Mouse (Mus musculus): ENCODE results near the gene Tmod1. TPM values are rescaled to one million over a fixed set of nuclear protein-coding genes. Genes with fewer than 3 reads are reported as not detected.

Tmod1 gene
- polyA plus RNA-seq, 1 experiment, result 22.7 TPM

DNA sequence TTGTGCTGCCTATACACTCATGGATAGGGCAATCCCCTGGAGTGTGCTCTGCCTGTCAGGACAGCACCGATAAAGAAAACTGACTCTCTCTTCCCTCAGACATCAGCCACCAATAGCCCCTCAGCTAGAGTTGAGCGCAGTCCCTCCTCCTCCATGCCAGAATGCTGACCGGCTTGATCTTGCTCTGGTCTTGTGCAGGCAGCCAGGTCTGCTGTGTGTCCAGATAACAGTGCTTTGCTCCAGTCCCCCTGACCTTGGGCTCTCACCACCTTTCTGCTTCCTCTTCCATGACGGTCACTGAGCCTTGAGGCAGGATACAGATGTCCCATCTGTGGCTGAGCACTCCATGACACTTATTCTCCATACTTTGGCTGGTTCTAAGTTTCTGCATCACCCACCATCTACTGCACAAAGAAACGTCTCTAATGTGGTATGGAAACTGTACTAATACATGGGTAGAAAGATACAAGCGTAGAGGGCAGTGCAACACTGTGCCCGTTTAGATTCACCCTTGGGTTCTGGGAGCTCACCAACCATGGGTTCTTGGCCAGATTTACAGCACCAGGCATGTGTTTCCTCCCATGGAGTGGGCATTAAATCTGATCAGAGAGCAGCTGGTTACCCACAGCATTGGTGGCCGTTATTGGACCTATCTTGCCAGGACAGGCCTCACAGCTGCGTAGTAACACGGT lies 63.5 kb downstream of the Tmod1 start:
- peaks cover 100% of the 10 kb centered on the region for H3K36me3 ChIP-seq (ENCODE audit: control insufficient read depth)
- no peak for TF ChIP-seq GATA1 (IDR thresholded peaks at IDR 0.05; ENCODE audit: low read length)
- TF ChIP-seq TAL1 (IDR thresholded peaks at IDR 0.05; ENCODE audit: low read length), result no peak

GRCm38 (mm10) chr4:46110084-46110483 lies 71.3 kb downstream of the Tmod1 start:
- TF ChIP-seq TAL1 (IDR thresholded peaks at IDR 0.05; ENCODE audit: low read length) (no peak), GATA1 (IDR thresholded peaks at IDR 0.05; ENCODE audit: low read length) (no peak)
- H3K9me3 ChIP-seq (ENCODE audit: control insufficient read depth, low read length), result no peaks in the 10 kb centered on the region
- H3K27me3 ChIP-seq (ENCODE audit: control insufficient read depth), result no peaks in the 10 kb centered on the region
- H3K4me1 ChIP-seq (ENCODE audit: control insufficient read depth), result peaks cover 1% of the 10 kb centered on the region; the same call in 1 of the 2 replicates
- peaks cover 100% of the 10 kb centered on the region for H3K36me3 ChIP-seq (ENCODE audit: control insufficient read depth)
- H3K4me3 ChIP-seq (replicated peaks), result no peak overlapping the region

More for the DNA sequence above, 63.5 kb downstream of the Tmod1 start:
- H3K4me3 ChIP-seq (replicated peaks), result no peak overlapping the region
- H3K4me1 ChIP-seq (ENCODE audit: control insufficient read depth), result peaks cover 31% of the 10 kb centered on the region
- H3K27me3 ChIP-seq (ENCODE audit: control insufficient read depth), result no peaks in the 10 kb centered on the region; the same call in 1 of the 2 replicates
- peaks cover 13% of the 10 kb centered on the region for H3K9me3 ChIP-seq (ENCODE audit: control insufficient read depth, low read length)

DNA sequence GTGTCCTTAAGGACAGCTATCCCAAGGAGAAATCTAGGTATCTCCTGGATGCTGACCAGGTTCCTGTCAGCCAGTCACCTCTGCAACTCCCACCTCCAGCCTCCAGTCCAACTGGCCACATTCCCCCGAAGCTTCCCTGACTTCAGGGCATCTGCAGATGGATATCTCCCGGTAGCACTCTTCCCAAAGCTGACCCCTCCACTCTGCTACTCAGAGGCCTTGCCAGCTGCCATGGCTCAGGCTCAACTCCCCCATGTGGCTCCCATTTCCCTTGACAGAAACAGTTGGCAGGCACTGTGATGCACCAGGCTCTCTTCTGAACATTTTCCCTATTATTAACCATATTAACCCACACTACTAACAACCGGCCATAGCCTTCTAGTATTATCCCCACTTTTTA lies 72.6 kb downstream of the Tmod1 start:
- Histone ChIP-seq H3K4me1 (ENCODE audit: control insufficient read depth) (no peaks in the 10 kb centered on the region), H3K36me3 (ENCODE audit: control insufficient read depth) (peaks cover 100% of the 10 kb centered on the region), H3K9me3 (ENCODE audit: control insufficient read depth, low read length) (no peaks in the 10 kb centered on the region), H3K27me3 (ENCODE audit: control insufficient read depth) (no peaks in the 10 kb centered on the region), H3K4me3 (replicated peaks) (no peak overlapping the region)
- no peak for TF ChIP-seq TAL1 (IDR thresholded peaks at IDR 0.05; ENCODE audit: low read length)

- Histone ChIP-seq H3K36me3 (ENCODE audit: control insufficient read depth) (peaks cover 100% of the 10 kb centered on the region), H3K27me3 (ENCODE audit: control insufficient read depth) (no peaks in the 10 kb centered on the region), H3K4me1 (ENCODE audit: control insufficient read depth) (no peaks in the 10 kb centered on the region), H3K4me3 (replicated peaks) (no peak overlapping the region), H3K9me3 (ENCODE audit: control insufficient read depth, low read length) (no peaks in the 10 kb centered on the region)
- TF ChIP-seq GATA1 (IDR thresholded peaks at IDR 0.05; ENCODE audit: low read length) (no peak), TAL1 (IDR thresholded peaks at IDR 0.05; ENCODE audit: low read length) (no peak)
Measured at GRCm38 (mm10) chr4:46115308-46115707, 76.6 kb downstream of the Tmod1 start.

DNA sequence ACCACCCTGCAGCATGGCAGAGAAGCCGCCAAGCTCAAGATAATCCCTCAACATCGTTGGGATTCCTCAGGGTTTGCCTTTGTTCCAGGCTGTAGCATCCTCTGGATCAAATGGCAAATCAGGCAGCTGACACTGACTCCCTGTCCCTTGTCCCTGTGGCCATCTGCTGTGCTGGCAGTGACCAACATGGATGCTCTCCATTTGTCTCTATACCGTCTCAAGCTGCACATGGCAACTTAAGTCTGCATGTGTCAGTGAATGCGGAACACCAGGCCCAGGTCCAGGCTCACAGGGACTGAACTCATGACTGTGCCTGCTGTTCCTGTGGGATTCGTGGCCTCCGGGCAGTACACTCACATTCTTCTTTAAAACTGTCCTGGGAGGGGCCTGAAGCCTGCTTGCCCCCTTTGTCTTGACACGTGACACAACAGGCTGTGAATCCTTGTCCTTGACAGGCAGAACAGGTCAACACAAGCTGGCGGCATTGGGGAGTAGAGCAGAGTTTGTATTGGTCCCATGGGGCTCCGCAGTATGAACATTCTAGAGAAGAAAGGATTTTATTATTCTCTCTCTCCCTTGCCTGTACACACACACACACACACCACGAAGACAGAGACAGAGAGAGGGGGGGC lies 77.9 kb downstream of the Tmod1 start:
- Histone ChIP-seq H3K36me3 (ENCODE audit: control insufficient read depth) (peaks cover 98% of the 10 kb centered on the region), H3K9me3 (ENCODE audit: control insufficient read depth, low read length) (no peaks in the 10 kb centered on the region), H3K4me1 (ENCODE audit: control insufficient read depth) (no peaks in the 10 kb centered on the region), H3K4me3 (replicated peaks) (no peak overlapping the region), H3K27me3 (ENCODE audit: control insufficient read depth) (no peaks in the 10 kb centered on the region)
- no peak for TF ChIP-seq TAL1 (IDR thresholded peaks at IDR 0.05; ENCODE audit: low read length)
- TF ChIP-seq GATA1 (IDR thresholded peaks at IDR 0.05; ENCODE audit: low read length), result no peak

- Histone ChIP-seq H3K4me3 (replicated peaks) (no peak overlapping the region), H3K4me1 (ENCODE audit: control insufficient read depth) (no peaks in the 10 kb centered on the region), H3K9me3 (ENCODE audit: control insufficient read depth, low read length) (no peaks in the 10 kb centered on the region), H3K36me3 (ENCODE audit: control insufficient read depth) (peaks cover 98% of the 10 kb centered on the region), H3K27me3 (ENCODE audit: control insufficient read depth) (no peaks in the 10 kb centered on the region)
- no peak for TF ChIP-seq GATA1 (IDR thresholded peaks at IDR 0.05; ENCODE audit: low read length)
- no peak for TF ChIP-seq TAL1 (IDR thresholded peaks at IDR 0.05; ENCODE audit: low read length)
Measured at GRCm38 (mm10) chr4:46117536-46117935, 78.8 kb downstream of the Tmod1 start.

DNA sequence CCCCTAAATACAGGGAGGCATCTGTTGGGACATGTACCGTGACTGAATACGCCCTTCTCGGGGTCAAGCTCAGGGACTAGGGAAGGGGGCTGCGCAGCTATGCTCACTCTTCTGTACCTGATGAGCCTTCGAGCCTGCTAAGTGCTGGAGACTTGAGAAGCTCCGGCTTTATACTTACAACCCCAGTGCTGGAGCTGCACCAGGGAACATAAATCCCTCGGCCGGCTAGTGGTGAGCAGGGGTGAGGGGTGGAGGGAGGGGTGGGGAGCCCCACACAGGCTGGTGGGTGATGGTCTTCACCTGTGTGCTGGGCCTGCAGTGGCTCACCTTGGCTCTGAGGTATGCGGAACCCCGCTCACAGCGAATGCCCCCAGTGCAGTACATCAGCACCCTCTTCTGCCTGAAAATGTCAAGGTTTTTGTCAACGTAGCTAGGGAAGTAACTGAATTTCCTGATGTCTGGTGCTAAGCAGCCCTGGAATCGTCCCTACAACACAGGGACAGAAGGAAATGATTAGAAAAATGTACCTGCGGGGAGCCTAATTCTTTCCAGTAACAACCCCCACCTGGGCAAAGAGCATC lies 80.9 kb downstream of the Tmod1 start:
- Histone ChIP-seq H3K4me1 (ENCODE audit: control insufficient read depth) (no peaks in the 10 kb centered on the region), H3K36me3 (ENCODE audit: control insufficient read depth) (peaks cover 94% of the 10 kb centered on the region), H3K9me3 (ENCODE audit: control insufficient read depth, low read length) (no peaks in the 10 kb centered on the region), H3K4me3 (replicated peaks) (no peak overlapping the region), H3K27me3 (ENCODE audit: control insufficient read depth) (no peaks in the 10 kb centered on the region)
- TF ChIP-seq GATA1 (IDR thresholded peaks at IDR 0.05; ENCODE audit: low read length) (no peak), TAL1 (IDR thresholded peaks at IDR 0.05; ENCODE audit: low read length) (no peak)

DNA sequence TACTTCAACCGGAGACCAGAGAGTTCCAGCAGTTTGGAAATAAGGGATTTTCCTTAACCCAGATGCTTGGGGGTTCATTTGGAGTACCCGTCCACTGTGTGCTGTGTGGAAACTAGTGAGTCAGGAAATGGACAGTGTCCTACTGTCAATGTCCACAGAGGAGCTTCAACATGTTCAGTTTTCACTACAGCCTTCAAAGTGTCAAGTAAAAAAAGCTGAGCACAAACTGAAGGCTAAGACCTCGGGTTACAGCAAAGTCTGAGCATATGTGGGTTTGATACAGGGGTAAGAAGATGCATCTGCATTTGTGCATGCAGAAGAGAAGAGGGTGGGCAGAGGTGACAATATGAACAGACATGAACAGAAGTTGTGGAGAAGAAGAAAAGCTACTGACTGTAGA lies 82.0 kb downstream of the Tmod1 start:
- no peaks in the 10 kb centered on the region for H3K27me3 ChIP-seq (ENCODE audit: control insufficient read depth)
- no peaks in the 10 kb centered on the region for H3K4me1 ChIP-seq (ENCODE audit: control insufficient read depth)
- H3K36me3 ChIP-seq (ENCODE audit: control insufficient read depth), result peaks cover 94% of the 10 kb centered on the region
- H3K4me3 ChIP-seq (replicated peaks), result no peak overlapping the region
- no peaks in the 10 kb centered on the region for H3K9me3 ChIP-seq (ENCODE audit: control insufficient read depth, low read length)
- TF ChIP-seq TAL1 (IDR thresholded peaks at IDR 0.05; ENCODE audit: low read length) (no peak), GATA1 (IDR thresholded peaks at IDR 0.05; ENCODE audit: low read length) (no peak)

GRCm38 (mm10) chr4:46123358-46123757 lies 84.6 kb downstream of the Tmod1 start:
- TF ChIP-seq GATA1 (IDR thresholded peaks at IDR 0.05; ENCODE audit: low read length), result no peak
- no peak for TF ChIP-seq TAL1 (IDR thresholded peaks at IDR 0.05; ENCODE audit: low read length)
- Histone ChIP-seq H3K27me3 (ENCODE audit: control insufficient read depth) (no peaks in the 10 kb centered on the region), H3K36me3 (ENCODE audit: control insufficient read depth) (peaks cover 86% of the 10 kb centered on the region), H3K9me3 (ENCODE audit: control insufficient read depth, low read length) (no peaks in the 10 kb centered on the region), H3K4me3 (replicated peaks) (no peak overlapping the region), H3K4me1 (ENCODE audit: control insufficient read depth) (no peaks in the 10 kb centered on the region)
